Mouse (Mus musculus) CD4-positive, CD25-positive, alpha-beta regulatory T cell (primary cell): ENCODE data around the gene Olfr890. TPM values are rescaled to one million over a fixed set of nuclear protein-coding genes. Genes with fewer than 3 reads are reported as not detected.

ENCODE experiments used
- polyA plus RNA-seq: library from polyadenylated mRNA; unstranded; fragments of 100-300 nt; shearing (Covaris generic); gene quantifications from one replicate; pipeline ENCODE4 v1.2.1, GENCODE M21; 2017

Gene Olfr890
- polyA plus RNA-seq, result 0.04 TPM

DNA sequence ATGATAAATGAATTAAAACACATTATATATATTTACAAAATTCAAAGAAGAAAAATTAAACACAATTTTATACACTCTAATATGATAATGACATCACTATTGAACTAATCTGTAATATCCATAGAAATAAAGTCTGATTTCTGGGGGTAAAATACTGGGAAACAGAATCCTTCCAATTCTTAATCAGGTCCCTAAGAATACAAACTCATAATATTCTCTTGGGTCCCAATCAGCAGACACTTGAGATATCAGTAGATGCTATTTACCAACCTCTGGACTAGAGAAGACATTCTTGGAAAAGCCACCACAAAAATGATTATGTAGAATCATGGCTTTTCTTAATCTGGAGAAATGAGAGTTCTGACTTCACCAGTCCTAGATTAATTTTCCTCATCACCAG is at the start of gene Olfr890:
Gene Olfr890, plus strand, starts transcription at position 301 of the 400 bp plus-strand sequence.

DNA sequence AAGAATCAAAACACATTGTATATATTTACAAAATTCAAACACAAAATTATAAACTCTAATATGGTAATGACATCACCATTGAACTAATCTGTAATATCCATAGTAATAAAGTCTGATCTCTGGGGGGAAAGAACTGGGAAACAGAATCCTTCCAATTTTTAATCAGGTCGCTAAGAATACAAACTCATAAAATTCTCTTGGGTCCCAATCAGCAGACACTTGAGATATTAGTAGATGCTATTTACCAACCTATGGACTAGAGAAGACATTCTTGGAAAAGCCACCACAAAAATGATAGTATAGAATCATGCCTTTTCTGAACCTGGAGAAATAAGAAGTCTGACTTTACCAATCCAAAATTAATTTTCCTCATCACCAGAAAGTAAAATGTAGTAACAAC is 34.5 kb upstream of the Olfr890 start, which contains the start of gene Olfr888:
Gene Olfr888, plus strand, starts transcription at position 301 of the 400 bp plus-strand sequence.

DNA sequence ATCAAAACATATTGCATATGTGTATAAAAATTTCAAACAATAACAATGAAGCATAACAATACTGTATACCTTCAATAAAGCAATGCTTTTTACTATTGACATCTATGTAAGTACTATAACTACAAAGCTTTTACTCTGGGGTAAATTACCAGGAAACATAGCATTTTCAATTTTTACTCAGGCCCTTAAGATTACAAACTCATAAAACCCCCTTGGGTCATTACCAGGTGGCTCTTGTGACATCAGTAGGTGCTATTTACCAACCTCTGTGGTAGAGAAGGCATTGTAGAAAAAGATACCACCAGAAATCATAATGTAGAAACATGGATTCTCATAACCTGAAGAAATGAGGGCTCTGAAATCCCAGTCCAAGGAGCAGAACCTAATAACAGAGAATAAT is 27.4 kb upstream of the Olfr890 start, which contains the start of gene Olfr889:
Gene Olfr889, plus strand, starts transcription at position 301 of the 400 bp plus-strand sequence.

GRCm38 (mm10) chr9:38180721-38181120 is 38.4 kb downstream of the Olfr890 start, which contains the start of gene Olfr891:
TSS of gene Olfr891 (minus strand) at chr9:38180821.

Other genes with a start within 250 kb of the Olfr890 start
- gene Olfr145, start 245.8 kb upstream of the Olfr890 start, polyA plus RNA-seq, result 0.02 TPM
- gene Olfr878, start 224.7 kb upstream of the Olfr890 start, polyA plus RNA-seq, result 0.14 TPM
- not detected for gene Olfr881, start 150.7 kb upstream of the Olfr890 start, polyA plus RNA-seq
- gene Olfr883, start 116.7 kb upstream of the Olfr890 start, polyA plus RNA-seq, result not detected
- not detected for gene Olfr884, start 96.0 kb upstream of the Olfr890 start, polyA plus RNA-seq
- not detected for gene Olfr885, start 81.2 kb upstream of the Olfr890 start, polyA plus RNA-seq
- 0.06 TPM for gene Olfr887, start 58.4 kb upstream of the Olfr890 start, polyA plus RNA-seq
- gene Olfr888, start 34.4 kb upstream of the Olfr890 start, polyA plus RNA-seq, result 0.10 TPM
- 0.11 TPM for gene Olfr889, start 27.3 kb upstream of the Olfr890 start, polyA plus RNA-seq
- not detected for gene Olfr891, start 38.3 kb downstream of the Olfr890 start, polyA plus RNA-seq
- not detected for gene Olfr893, start 65.8 kb downstream of the Olfr890 start, polyA plus RNA-seq
- not detected for gene Olfr894, start 75.5 kb downstream of the Olfr890 start, polyA plus RNA-seq
- gene Olfr143, start 110.3 kb downstream of the Olfr890 start, polyA plus RNA-seq, result not detected
- not detected for gene Olfr895, start 125.3 kb downstream of the Olfr890 start, polyA plus RNA-seq
- not detected for gene Olfr896-ps1, start 148.6 kb downstream of the Olfr890 start, polyA plus RNA-seq
- 0.07 TPM for gene Olfr25, start 186.5 kb downstream of the Olfr890 start, polyA plus RNA-seq
- gene Olfr898, start 205.9 kb downstream of the Olfr890 start, polyA plus RNA-seq, result 0.12 TPM
- 0.06 TPM for gene Olfr250, start 224.4 kb downstream of the Olfr890 start, polyA plus RNA-seq
- gene Olfr251, start 234.6 kb downstream of the Olfr890 start, polyA plus RNA-seq, result 0.08 TPM